Mouse (Mus musculus) hindbrain, embryonic 14.5 days (tissue): ENCODE data around the gene Lama5. TPM values are rescaled to one million over a fixed set of nuclear protein-coding genes. Genes with fewer than 3 reads are reported as not detected.

ENCODE experiments used
- ATAC-seq: fragments of 200-750 bp; cut with Nextera tagmentation; 2 replicates; pipeline ENCODE4 v1.8.0; 2017; ENCODE audit warnings: moderate number of reproducible peaks, mild to moderate bottlenecking, moderate TSS enrichment, moderate library complexity; ENCODE audit not compliant: low FRiP score
- DNase-seq: peaks from one replicate; pipeline ENCODE4 v3.0.0-alpha.2; 2015; ENCODE audit warnings: low spot score
- H3K27ac ChIP-seq: fragments of 300-500 bp; sonication (generic); 2 replicates; pipeline ENCODE4 v1.5.1; 2014; ENCODE audit warnings: mild to moderate bottlenecking, moderate library complexity
- H3K27me3 ChIP-seq: fragments of 300-500 bp; sonication (generic); 2 replicates; pipeline ENCODE4 v1.6.1; 2014; ENCODE audit warnings: mild to moderate bottlenecking, low read length, mixed read lengths; ENCODE audit not compliant: control insufficient read depth, insufficient read depth
- H3K36me3 ChIP-seq: fragments of 300-500 bp; sonication (generic); replicated peaks from 2 replicates; pipeline ENCODE4 v1.6.1; 2014; ENCODE audit not compliant: control insufficient read depth, insufficient read depth
- H3K4me1 ChIP-seq: fragments of 300-500 bp; sonication (generic); replicated peaks from 2 replicates; pipeline ENCODE4 v1.6.1; 2014; ENCODE audit warnings: antibody characterized with exemption, low read length, mixed read lengths; ENCODE audit not compliant: control insufficient read depth, insufficient read depth
- H3K4me2 ChIP-seq: fragments of 300-500 bp; sonication (generic); replicated peaks from 2 replicates; pipeline ENCODE4 v1.6.1; 2014; ENCODE audit warnings: mild to moderate bottlenecking, moderate library complexity
- H3K4me3 ChIP-seq: fragments of 300-500 bp; sonication (generic); replicated peaks from 2 replicates; pipeline ENCODE4 v1.5.1; 2014; ENCODE audit warnings: mild to moderate bottlenecking, low read length
- H3K9ac ChIP-seq: fragments of 300-500 bp; sonication (generic); 2 replicates; pipeline ENCODE4 v1.6.1; 2014
- H3K9me3 ChIP-seq: fragments of 300-500 bp; sonication (generic); 2 replicates; pipeline ENCODE4 v1.6.1; 2016; ENCODE audit warnings: low read length; ENCODE audit not compliant: control insufficient read depth
- WGBS: fragments of 180-500 bp; shearing (Covaris S2); extraction: QIAGEN DNeasy Blood & Tissue Kit; methylation state at CpG from one replicate; pipeline ENCODE4 v1.1.7; 2014; 5-methylcytosine and 5-hydroxymethylcytosine counted together
- polyA plus RNA-seq: library from polyadenylated mRNA; unstranded; fragments of >200 nt; fragmentation: Nextera tagmentation; extraction: Ambion mirVana; gene quantifications from 2 replicates; pipeline ENCODE4 v1.2.1, GENCODE M21; 2014

Lama5 gene
- polyA plus RNA-seq, 1 experiment from 2014 or later, result 2.9 TPM

GRCm38 (mm10) chr2:180237601-180238345, 12.1 kb upstream of the Lama5 start:
- no peak for DNase-seq
- 92% methylated on average over 7 of the region's 7 CpGs for WGBS
- Histone ChIP-seq H3K4me1 (no peaks in the 10 kb centered on the region), H3K9ac (no peak overlapping the region), H3K4me2 (no peak overlapping the region), H3K9me3 (no peaks in the 10 kb centered on the region), H3K4me3 (no peak overlapping the region), H3K36me3 (no peaks in the 10 kb centered on the region), H3K27me3 (no peaks in the 10 kb centered on the region), H3K27ac (no peak overlapping the region)
- no peak for ATAC-seq

DNA sequence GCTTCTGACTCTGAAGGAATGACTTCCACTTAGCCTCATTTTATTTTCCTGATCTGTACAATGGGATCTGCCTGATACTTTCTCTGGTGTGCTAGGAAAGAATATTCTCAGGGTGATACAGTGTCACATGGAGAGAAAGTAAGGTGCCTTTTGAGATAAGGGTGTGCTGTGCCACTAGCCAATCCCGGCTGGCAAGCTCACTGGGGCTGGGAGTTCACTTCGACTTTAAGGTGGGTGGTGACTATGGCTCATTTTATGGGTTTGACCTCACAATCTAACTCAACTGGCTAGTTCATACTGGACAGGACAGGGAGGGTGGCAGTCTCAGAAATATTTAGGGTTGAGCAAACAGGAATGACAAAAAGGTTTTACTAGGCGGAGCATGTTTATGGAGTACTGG, 11.3 kb upstream of the Lama5 start:
- no peak overlapping the region for H3K4me3 ChIP-seq
- H3K9ac ChIP-seq, result no peak overlapping the region
- no peak for ATAC-seq
- no peaks in the 10 kb centered on the region for H3K4me1 ChIP-seq
- no peak overlapping the region for H3K27ac ChIP-seq
- H3K27me3 ChIP-seq, result no peaks in the 10 kb centered on the region
- H3K9me3 ChIP-seq, result no peaks in the 10 kb centered on the region
- H3K4me2 ChIP-seq, result no peak overlapping the region
- WGBS, result 90% methylated on average over 3 of the region's 3 CpGs
- H3K36me3 ChIP-seq, result no peaks in the 10 kb centered on the region
- DNase-seq, result no peak

GRCm38 (mm10) chr2:180236500-180236899, 10.8 kb upstream of the Lama5 start:
- no peak for ATAC-seq
- WGBS, result 71% methylated on average over 3 of the region's 3 CpGs

DNA sequence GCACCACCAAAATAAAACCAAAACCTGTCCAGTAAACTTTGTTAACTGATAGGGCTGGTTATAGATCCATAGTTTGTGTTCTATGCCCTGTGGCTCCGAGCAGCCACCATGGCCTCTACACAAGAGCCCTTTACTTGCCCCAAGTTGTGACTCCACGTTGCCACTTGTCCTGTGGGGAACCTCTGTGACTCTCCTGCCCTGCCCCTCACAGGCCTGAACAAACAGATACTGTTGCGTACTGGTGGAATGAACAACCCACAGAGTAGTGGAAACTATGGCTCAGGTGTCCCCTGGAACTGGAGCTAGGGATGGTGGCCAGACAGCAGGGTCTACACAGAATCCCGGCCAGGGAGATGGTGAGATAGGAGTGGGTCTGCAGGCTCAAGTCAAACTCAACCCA, 10.1 kb upstream of the Lama5 start:
- no peak for ATAC-seq
- WGBS, result 92% methylated on average over 4 of the region's 4 CpGs
- no peak overlapping the region for H3K9ac ChIP-seq
- no peaks in the 10 kb centered on the region for H3K4me1 ChIP-seq
- no peaks in the 10 kb centered on the region for H3K36me3 ChIP-seq
- no peak overlapping the region for H3K4me3 ChIP-seq
- no peak overlapping the region for H3K4me2 ChIP-seq
- no peaks in the 10 kb centered on the region for H3K9me3 ChIP-seq
- H3K27ac ChIP-seq, result no peak overlapping the region
- H3K27me3 ChIP-seq, result no peaks in the 10 kb centered on the region
- DNase-seq, result no peak

More at GRCm38 (mm10) chr2:180236500-180236899, 10.8 kb upstream of the Lama5 start:
- Histone ChIP-seq H3K27ac (no peak overlapping the region), H3K4me3 (no peak overlapping the region), H3K27me3 (no peaks in the 10 kb centered on the region), H3K36me3 (no peaks in the 10 kb centered on the region), H3K9me3 (no peaks in the 10 kb centered on the region), H3K4me1 (no peaks in the 10 kb centered on the region), H3K4me2 (no peak overlapping the region), H3K9ac (no peak overlapping the region)
- no peak for DNase-seq

- Histone ChIP-seq H3K4me2 (no peak overlapping the region), H3K36me3 (no peaks in the 10 kb centered on the region), H3K27me3 (no peaks in the 10 kb centered on the region), H3K9ac (no peak overlapping the region), H3K27ac (no peak overlapping the region), H3K9me3 (no peaks in the 10 kb centered on the region), H3K4me1 (no peaks in the 10 kb centered on the region), H3K4me3 (no peak overlapping the region)
- 56% methylated on average over 6 of the region's 6 CpGs for whole genome bisulfite sequencing
- no peak for ATAC-seq
- DNase-seq, result no peak
These were observed 9.3 kb upstream of the Lama5 start for GRCm38 (mm10) chr2:180234980-180235379.

DNA sequence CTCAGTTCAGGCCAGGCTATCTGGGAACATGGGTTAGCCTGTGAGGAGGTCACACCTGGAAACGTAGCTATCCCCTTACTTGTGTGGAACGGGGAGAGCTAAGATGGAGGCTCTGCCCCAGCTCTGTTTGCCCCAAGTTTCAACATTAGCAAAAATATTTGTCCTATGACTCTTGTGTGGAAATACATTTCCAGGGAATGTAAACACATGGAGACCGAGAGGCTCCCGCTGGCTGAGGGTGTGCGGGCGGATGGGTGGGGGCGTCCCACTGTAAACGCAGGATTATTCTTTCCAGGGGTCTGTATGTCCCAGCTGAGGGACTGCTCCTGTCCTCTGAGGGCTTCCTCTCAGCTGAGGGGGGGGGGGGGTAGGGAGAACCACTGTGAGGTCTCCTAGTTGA, 8.7 kb upstream of the Lama5 start:
- H3K4me1 ChIP-seq, result no peaks in the 10 kb centered on the region
- ATAC-seq (no peak), DNase-seq (no peak)
- WGBS, result 93% methylated on average over 8 of the region's 8 CpGs
- no peak overlapping the region for H3K27ac ChIP-seq
- H3K9ac ChIP-seq, result no peak overlapping the region
- H3K4me3 ChIP-seq, result no peak overlapping the region
- H3K9me3 ChIP-seq, result no peaks in the 10 kb centered on the region
- no peaks in the 10 kb centered on the region for H3K27me3 ChIP-seq
- no peak overlapping the region for H3K4me2 ChIP-seq
- no peaks in the 10 kb centered on the region for H3K36me3 ChIP-seq

DNA sequence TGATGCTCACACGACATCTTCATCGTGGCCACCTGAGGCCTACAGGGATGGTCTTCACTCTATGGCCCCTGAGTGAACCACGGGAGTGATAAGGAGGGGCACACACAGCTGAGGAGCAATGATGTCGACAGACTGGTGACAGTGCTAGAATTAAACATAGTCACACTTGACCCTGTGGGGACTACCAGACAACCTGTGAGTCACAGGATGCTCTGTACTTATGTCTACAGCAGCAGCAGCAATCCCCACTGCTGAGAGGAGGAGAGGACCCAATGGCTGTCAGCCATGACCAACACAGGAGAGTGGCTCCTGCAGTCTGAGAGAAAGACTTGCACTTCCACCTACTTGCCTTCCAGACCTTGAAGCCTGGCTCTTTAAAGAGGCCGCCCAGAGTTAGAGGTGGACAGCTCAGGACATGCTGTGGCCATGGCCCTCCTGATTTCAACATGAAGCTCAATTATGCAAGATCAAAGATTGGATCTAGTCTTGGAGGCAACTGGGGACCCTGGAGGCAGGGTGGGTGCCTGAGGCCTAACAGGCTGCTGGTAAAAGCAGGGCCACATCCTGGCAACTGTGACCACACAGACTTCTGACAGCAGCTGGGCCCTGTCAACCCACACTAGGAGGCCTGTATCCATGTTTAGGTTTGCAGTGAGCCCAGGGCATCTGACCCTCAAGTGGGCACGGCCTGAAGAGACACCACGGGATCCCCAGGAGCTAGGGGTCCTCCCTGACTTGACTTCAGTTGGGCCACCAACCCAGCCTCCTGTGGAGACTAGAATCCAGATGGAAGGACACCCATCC, 7.6 kb upstream of the Lama5 start:
- Histone ChIP-seq H3K27ac (no peak overlapping the region), H3K36me3 (no peaks in the 10 kb centered on the region), H3K9me3 (no peaks in the 10 kb centered on the region), H3K27me3 (no peaks in the 10 kb centered on the region), H3K9ac (no peak overlapping the region), H3K4me2 (no peak overlapping the region), H3K4me1 (0 out of 2 replicates have a peak, but pooled peaks cover 5% of the 10 kb centered on the region), H3K4me3 (no peak overlapping the region)
- DNase-seq, result no peak
- no peak for ATAC-seq
- WGBS, result 85% methylated on average over 7 of the region's 7 CpGs

DNA sequence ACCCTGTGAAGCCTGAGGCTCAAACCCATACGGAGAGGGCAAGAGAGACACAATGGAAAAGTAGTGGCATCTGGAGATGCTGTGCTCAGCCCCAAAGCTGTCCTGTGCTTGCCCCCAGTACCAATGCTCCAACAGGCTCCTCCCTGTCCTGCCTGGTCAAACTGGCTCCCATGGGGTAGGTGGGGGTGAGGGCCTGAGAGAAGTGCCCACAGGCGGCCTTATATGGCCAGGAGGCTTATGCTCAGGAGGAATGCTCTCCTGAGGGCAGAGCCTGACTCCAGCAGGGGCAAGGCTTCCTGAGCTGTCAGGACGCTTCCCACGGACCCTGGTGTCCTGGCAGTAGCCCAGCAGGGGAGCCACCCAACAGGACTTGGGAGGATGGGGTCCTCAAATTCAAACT, 4.8 kb upstream of the Lama5 start:
- Histone ChIP-seq H3K27ac (no peak overlapping the region), H3K4me2 (no peak overlapping the region), H3K9ac (no peak overlapping the region), H3K36me3 (no peaks in the 10 kb centered on the region), H3K27me3 (peaks cover 15% of the 10 kb centered on the region), H3K9me3 (no peaks in the 10 kb centered on the region), H3K4me3 (no peak overlapping the region), H3K4me1 (peaks cover 13% of the 10 kb centered on the region)
- DNase-seq, result no peak
- ATAC-seq, result no peak
- 62% methylated on average over 4 of the region's 4 CpGs for WGBS

- Histone ChIP-seq H3K9ac (no peak overlapping the region), H3K27me3 (peaks cover 29% of the 10 kb centered on the region), H3K4me3 (no peak overlapping the region), H3K4me2 (no peak overlapping the region), H3K27ac (no peak overlapping the region), H3K9me3 (no peaks in the 10 kb centered on the region), H3K4me1 (peaks cover 14% of the 10 kb centered on the region), H3K36me3 (no peaks in the 10 kb centered on the region)
- no peak for DNase-seq
- ATAC-seq, result no peak
- 79% methylated on average over 3 of the region's 3 CpGs for WGBS
These were observed 3.5 kb upstream of the Lama5 start for GRCm38 (mm10) chr2:180229129-180229528.
